Mouse (Mus musculus): ENCODE data around the gene C530008M17Rik. TPM values are rescaled to one million over a fixed set of nuclear protein-coding genes. Genes with fewer than 3 reads are reported as not detected.

Gene C530008M17Rik
- polyA plus RNA-seq, 1 experiment from 2014 or later = 27.6 TPM

DNA sequence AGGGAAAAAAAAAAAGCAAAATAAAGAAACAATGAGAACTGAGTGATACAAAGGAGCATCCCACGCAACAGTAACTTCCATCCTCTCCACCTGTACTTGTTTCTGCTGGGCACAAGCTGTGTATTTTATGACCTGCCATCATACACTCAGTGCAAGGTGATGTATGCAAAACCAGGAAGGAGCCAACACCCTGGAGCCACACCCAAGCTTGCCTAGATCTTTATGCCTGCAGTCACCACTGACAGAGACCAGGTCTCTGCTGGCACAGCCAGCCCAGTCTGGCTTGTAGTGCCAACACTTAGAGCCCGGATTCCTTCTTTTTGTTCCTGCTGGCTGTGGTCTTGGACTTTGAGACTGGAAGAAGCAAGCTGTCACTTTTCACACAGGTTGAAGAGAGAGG, 185.5 kb downstream of the C530008M17Rik start:
- no peak overlapping the region for H3K4me3 ChIP-seq
- no peak overlapping the region for H3K4me2 ChIP-seq
- H3K4me1 ChIP-seq = peaks cover 21% of the 10 kb centered on the region
- ATAC-seq (ENCODE audit: extremely low read depth, insufficient number of reproducible peaks, low FRiP score, low TSS enrichment) = no peak
- H3K27me3 ChIP-seq (replicated peaks) = no peaks in the 10 kb centered on the region
- H3K9me3 ChIP-seq = no peaks in the 10 kb centered on the region
- H3K36me3 ChIP-seq = no peaks in the 10 kb centered on the region
- 82% methylated on average over 2 of the region's 2 CpGs for WGBS
- no peak overlapping the region for H3K9ac ChIP-seq
- H3K27ac ChIP-seq (replicated peaks) = no peak overlapping the region

DNA sequence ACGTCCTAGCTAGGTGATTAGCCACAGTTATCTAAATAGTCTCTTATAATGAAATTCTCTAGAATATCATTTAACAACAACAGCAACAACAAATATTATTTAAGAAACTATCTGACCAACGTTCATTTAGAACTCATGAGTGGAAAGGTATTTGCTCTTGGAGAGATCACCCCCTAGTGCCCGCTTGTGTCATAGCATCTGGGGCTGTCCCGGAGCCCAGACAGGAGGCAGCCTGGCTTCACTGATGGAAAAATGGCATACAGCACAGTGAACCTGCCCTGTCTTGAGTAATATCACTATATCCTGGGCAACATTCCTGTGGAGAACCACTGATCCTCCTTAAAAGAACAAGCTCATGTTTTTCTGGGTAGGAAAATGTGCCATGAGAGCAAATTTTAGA, 187.1 kb downstream of the C530008M17Rik start:
- peaks cover 21% of the 10 kb centered on the region for H3K4me1 ChIP-seq
- H3K4me2 ChIP-seq = no peak overlapping the region
- no peak overlapping the region for H3K9ac ChIP-seq
- H3K27me3 ChIP-seq (replicated peaks) = no peaks in the 10 kb centered on the region
- no peak overlapping the region for H3K4me3 ChIP-seq
- no peaks in the 10 kb centered on the region for H3K9me3 ChIP-seq
- H3K36me3 ChIP-seq = no peaks in the 10 kb centered on the region
- no peak overlapping the region for H3K27ac ChIP-seq (replicated peaks)
- WGBS = 12% methylated on average over 4 of the region's 4 CpGs
- ATAC-seq (ENCODE audit: extremely low read depth, insufficient number of reproducible peaks, low FRiP score, low TSS enrichment) = no peak

DNA sequence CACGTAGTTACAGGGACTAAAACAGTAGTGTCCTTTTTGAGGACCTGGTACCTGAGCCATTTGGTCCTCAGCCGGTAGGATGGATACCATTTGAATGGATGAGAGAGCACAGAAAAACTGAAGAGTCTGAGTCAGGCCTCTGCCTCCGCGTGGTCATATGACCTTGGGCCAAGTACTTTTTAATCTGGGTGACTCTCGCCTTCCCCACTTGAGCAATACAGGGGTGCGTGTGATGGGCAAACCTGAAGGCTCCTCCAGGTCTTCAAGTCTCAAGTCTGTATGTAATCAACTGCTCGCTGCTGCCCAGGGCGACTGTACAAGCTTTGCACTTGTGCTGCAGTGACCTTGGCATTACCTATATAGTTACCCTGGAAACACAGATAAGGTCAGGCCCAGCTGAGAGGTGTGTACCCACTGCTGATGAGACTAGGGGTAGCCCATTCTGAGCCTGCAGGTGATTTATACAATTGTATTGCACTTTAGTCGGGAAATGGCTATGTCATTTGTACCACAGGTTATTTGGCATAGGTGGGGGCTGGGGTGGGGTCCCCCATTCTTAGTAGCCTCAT, 187.6 kb downstream of the C530008M17Rik start:
- Histone ChIP-seq H3K4me3 (no peak overlapping the region), H3K4me1 (peaks cover 21% of the 10 kb centered on the region), H3K27ac (replicated peaks) (no peak overlapping the region), H3K4me2 (peak overlapping the region; percentile 1; the same call in 1 of the 2 replicates), H3K36me3 (no peaks in the 10 kb centered on the region), H3K27me3 (replicated peaks) (no peaks in the 10 kb centered on the region), H3K9ac (no peak overlapping the region), H3K9me3 (no peaks in the 10 kb centered on the region)
- 63% methylated on average over 9 of the region's 9 CpGs for WGBS
- ATAC-seq (ENCODE audit: extremely low read depth, insufficient number of reproducible peaks, low FRiP score, low TSS enrichment) = 0 out of 2 replicates have a peak, but pooled peaks have one; percentile 16

DNA sequence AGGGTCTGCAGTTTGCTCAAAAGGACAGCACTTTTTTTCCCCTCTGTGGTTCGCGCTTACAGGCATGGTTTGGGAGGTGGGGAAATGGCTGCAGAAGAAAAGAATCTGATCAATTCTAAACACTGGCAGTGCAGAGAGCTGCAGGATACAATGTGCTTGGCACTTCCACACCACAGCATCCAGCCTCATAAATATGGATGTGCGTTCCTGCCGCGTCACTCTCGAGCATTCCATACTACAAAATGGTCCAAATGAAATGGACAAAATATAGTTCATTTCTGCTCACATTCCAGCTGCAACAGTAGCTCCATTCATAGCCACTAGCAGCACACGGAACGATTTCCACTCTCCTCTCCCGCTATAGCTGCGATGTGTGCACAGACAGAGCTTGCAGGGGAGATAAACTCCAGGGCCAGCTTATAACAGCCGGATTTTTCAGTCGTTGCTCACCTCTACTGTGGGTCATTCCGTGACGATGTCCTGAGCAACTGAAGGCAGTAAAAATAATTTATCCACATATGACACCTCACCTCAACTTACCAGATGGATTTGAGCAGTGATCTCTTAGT, 188.4 kb downstream of the C530008M17Rik start:
- Histone ChIP-seq H3K27me3 (replicated peaks) (no peaks in the 10 kb centered on the region), H3K4me1 (peaks cover 26% of the 10 kb centered on the region), H3K4me3 (no peak overlapping the region), H3K9ac (no peak overlapping the region), H3K4me2 (no peak overlapping the region), H3K9me3 (no peaks in the 10 kb centered on the region), H3K36me3 (no peaks in the 10 kb centered on the region), H3K27ac (replicated peaks) (no peak overlapping the region)
- ATAC-seq (ENCODE audit: extremely low read depth, insufficient number of reproducible peaks, low FRiP score, low TSS enrichment) = no peak
- 63% methylated on average over 14 of the region's 14 CpGs for WGBS

DNA sequence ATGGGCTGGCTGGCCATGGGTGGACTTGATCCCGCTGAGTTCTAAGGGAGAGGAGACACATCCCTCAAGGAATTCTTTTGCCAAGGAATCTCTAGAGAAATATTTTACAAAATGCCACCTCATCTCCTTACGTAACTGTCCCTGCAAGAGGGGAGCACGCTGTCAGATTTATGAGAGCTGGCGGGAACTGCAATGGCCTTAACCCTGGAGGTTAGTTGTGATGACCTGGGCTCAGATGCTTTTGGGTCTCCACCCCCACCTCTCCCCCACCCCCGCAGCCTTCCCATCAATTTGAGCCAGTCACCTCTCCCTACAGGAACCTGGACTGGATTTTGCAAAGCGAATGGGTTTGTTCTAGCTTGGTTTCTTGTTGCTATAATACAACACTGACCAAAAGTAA, 190.8 kb downstream of the C530008M17Rik start:
- Histone ChIP-seq H3K36me3 (no peaks in the 10 kb centered on the region), H3K4me1 (peaks cover 37% of the 10 kb centered on the region), H3K4me2 (no peak overlapping the region), H3K4me3 (no peak overlapping the region), H3K27ac (replicated peaks) (no peak overlapping the region), H3K27me3 (replicated peaks) (no peaks in the 10 kb centered on the region), H3K9me3 (no peaks in the 10 kb centered on the region), H3K9ac (no peak overlapping the region)
- WGBS = 90% methylated on average over 6 of the region's 6 CpGs
- no peak for ATAC-seq (ENCODE audit: extremely low read depth, insufficient number of reproducible peaks, low FRiP score, low TSS enrichment)

DNA sequence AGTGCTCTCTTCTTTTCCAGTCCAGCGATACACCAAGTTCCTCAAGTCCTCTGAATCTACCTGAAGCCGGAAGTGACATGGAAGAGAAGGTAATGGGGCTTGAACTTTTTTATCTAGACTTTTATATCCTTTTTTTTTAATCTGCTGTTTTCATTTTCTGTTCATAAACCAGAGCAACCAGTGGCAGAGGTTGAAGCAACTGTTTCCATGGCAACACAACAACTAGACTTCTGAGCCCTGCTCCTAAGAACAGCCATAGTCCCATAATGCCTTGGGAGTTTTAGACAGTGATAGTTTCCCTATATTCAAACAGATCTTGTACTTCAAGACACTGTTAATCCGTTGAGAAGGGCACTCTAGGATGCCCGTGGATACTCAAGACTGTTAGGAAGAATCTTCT, 195.0 kb downstream of the C530008M17Rik start:
- Histone ChIP-seq H3K27me3 (replicated peaks) (peaks cover 13% of the 10 kb centered on the region), H3K4me1 (peaks cover 29% of the 10 kb centered on the region), H3K9ac (no peak overlapping the region), H3K4me2 (no peak overlapping the region), H3K36me3 (no peaks in the 10 kb centered on the region), H3K27ac (replicated peaks) (no peak overlapping the region), H3K9me3 (no peaks in the 10 kb centered on the region), H3K4me3 (no peak overlapping the region)
- WGBS = 78% methylated on average over 4 of the region's 4 CpGs
- no peak for ATAC-seq (ENCODE audit: extremely low read depth, insufficient number of reproducible peaks, low FRiP score, low TSS enrichment)

DNA sequence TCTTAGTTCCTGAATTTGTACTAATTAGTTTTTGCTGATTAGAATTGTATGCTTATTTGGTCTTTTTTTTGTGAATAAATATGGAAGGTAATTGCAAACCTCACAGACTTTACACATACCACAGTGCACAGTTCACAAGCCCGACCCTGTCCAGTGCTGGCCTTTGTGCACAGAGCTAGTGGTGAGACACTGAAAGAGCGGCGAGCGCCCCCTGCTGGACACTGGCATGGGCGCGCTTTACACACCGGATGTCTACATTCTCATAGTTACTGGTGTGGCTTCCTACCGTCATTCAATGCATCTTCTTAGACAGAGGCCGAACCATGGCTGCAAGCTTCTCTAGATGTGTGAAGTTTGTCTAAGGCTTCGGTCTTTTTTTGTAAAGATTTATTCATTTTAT, 197.2 kb downstream of the C530008M17Rik start:
- Histone ChIP-seq H3K4me2 (no peak overlapping the region), H3K4me3 (no peak overlapping the region), H3K4me1 (peaks cover 37% of the 10 kb centered on the region), H3K27me3 (replicated peaks) (peaks cover 33% of the 10 kb centered on the region), H3K27ac (replicated peaks) (no peak overlapping the region), H3K36me3 (no peaks in the 10 kb centered on the region), H3K9ac (no peak overlapping the region), H3K9me3 (no peaks in the 10 kb centered on the region)
- no peak for ATAC-seq (ENCODE audit: extremely low read depth, insufficient number of reproducible peaks, low FRiP score, low TSS enrichment)
- WGBS = 12% methylated on average over 10 of the region's 10 CpGs

DNA sequence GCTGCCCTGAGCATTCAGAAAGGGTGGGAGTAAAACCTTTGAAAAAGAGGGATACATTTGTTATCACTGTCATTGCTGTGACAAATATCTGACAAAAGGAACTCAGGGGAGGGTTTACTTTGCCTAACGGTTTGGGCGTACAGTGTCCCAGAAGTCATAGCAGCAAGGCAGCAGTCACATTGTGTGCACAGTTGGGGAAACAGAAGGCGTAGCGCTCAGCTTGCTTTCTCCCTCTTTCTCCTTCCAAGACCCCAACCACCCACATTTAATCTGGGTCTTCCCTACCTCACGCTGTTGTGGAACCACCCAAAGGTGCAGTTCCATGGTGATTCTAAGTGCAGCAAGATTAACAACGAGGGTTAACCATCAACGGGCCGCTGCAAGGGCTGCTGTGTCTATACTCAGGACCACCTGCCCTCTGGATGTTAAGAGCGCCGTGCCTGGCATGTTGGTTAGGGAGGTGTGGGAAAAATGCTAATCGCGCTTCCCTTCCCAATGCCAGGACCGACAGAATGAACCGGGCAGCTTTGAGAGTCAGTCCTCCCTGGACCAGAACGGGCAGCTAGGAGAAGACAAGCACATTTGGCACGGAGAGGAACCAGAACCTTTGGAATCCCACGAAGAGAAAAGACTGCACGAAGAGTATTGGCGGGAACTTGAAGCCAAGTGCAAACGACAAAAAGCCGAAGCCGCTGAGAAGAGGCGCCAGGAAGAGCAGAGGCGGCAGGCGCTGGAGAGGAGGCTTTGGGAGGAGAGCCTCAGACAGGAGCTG, 199.7 kb downstream of the C530008M17Rik start:
- H3K4me1 ChIP-seq = peaks cover 41% of the 10 kb centered on the region
- 12% methylated on average over 25 of the region's 25 CpGs for WGBS

DNA sequence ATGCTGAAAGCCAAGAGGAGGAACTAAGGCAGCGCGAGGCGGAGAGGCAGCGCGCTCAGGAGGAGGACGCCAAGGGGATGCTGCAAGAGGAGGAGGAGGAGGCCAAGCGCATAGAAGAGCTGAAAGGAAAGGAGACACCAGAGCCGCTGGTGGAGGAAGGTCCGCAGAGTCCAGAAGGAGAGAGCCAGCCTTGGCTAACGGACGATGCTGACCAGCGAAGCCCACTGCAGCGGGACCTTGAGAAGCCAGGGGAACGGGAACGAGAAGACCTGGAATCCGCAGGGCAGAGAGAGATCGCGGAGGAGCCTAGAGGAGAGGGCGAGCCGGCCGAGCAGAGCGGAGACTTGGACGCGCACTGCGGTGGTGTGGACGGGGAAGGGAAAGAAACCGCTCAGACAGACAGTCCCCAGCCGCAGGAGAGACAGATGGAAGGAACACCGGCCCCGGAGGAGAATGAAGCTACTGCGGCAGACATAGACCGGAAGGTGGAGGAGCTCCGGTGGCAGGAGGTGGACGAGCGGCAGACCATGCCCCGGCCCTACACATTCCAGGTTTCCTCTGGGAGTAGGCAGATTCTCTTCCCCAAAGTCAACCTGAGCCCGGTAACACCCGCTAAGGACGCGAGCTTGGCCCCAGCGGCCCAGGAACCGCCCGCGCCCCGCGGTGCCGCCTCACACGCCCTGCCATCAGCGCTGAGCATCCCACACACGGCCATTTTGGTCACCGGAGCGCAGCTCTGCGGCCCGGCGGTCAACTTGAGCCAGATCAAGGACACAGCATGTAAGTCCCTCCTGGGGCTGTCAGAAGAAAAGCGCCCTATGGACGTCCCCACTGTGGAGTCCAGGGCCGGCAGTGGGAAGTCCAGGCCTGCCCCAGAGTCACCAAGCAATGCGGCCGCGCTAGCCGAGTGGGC, 201.0 kb downstream of the C530008M17Rik start:
- no peak; the same call in 1 of the 2 replicates for ATAC-seq (ENCODE audit: extremely low read depth, insufficient number of reproducible peaks, low FRiP score, low TSS enrichment)
- H3K27ac ChIP-seq (replicated peaks) = peak overlapping the region; percentile 86
- H3K4me3 ChIP-seq = peak overlapping the region; percentile 73
- peaks cover 51% of the 10 kb centered on the region for H3K4me1 ChIP-seq
- no peaks in the 10 kb centered on the region for H3K9me3 ChIP-seq
- H3K4me2 ChIP-seq = peak overlapping the region; percentile 99
- WGBS = 3% methylated on average over 62 of the region's 62 CpGs
- H3K36me3 ChIP-seq = no peaks in the 10 kb centered on the region
- H3K9ac ChIP-seq = peak overlapping the region; percentile 89
- H3K27me3 ChIP-seq (replicated peaks) = peaks cover 42% of the 10 kb centered on the region

More for the DNA sequence above, 199.7 kb downstream of the C530008M17Rik start:
- H3K36me3 ChIP-seq = no peaks in the 10 kb centered on the region
- peak overlapping the region; percentile 99 for H3K4me2 ChIP-seq
- peak overlapping the region; percentile 73 for H3K4me3 ChIP-seq
- no peaks in the 10 kb centered on the region for H3K9me3 ChIP-seq
- H3K27ac ChIP-seq (replicated peaks) = peak overlapping the region; percentile 36; the same call in 1 of the 2 replicates
- no peak for ATAC-seq (ENCODE audit: extremely low read depth, insufficient number of reproducible peaks, low FRiP score, low TSS enrichment)
- H3K9ac ChIP-seq = peak overlapping the region; percentile 89
- peaks cover 42% of the 10 kb centered on the region for H3K27me3 ChIP-seq (replicated peaks)

DNA sequence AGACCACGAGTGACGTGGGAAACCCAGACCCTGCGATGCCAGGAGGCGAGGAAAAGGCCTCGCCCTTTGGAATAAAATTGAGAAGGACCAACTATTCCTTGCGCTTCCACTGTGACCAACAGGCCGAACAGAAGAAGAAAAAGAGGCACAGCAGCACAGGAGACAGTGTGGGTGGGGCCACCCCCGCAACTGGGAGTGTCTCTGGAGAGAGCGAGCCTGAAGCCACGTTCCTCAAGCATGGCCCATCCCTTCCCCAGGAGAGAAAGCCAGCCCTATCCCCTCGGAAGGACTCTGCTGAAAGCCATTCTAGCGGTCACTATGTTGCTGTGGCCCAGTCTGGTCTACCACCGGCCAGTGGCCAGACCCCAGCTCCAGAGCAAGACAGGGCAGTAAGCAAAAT, 202.1 kb downstream of the C530008M17Rik start:
- H3K27ac ChIP-seq (replicated peaks) = peak overlapping the region; percentile 86
- peak; percentile 45; the same call in 1 of the 2 replicates for ATAC-seq (ENCODE audit: extremely low read depth, insufficient number of reproducible peaks, low FRiP score, low TSS enrichment)

DNA sequence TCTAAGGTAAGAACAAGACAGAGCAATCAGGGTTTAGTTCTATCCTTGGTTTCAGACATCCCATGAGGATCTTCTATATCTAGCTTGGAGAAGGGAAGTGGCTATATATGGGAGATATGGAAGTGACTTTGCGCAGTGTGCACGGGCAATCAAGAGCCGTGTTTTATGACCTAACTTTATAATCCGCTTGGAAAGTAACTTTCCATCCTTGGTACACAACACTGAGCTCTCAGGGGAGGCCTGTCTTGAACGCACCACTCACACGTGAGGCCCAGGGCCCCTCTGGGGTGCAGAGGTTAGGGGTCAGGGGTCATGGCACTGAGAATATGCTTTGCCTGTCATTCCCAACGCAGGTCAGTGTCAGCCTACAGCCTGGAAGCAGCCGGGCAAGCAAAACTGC, 210.5 kb downstream of the C530008M17Rik start:
- Histone ChIP-seq H3K27me3 (replicated peaks) (no peaks in the 10 kb centered on the region), H3K9me3 (no peaks in the 10 kb centered on the region), H3K4me2 (peak overlapping the region; percentile 60), H3K4me1 (peaks cover 44% of the 10 kb centered on the region), H3K9ac (peak overlapping the region; percentile 40; the same call in 1 of the 2 replicates), H3K36me3 (peaks cover 41% of the 10 kb centered on the region), H3K4me3 (no peak overlapping the region), H3K27ac (replicated peaks) (peak overlapping the region; percentile 88)
- ATAC-seq (ENCODE audit: extremely low read depth, insufficient number of reproducible peaks, low FRiP score, low TSS enrichment) = no peak
- WGBS = 73% methylated on average over 8 of the region's 8 CpGs

More for the DNA sequence above, 202.1 kb downstream of the C530008M17Rik start:
- peaks cover 42% of the 10 kb centered on the region for H3K27me3 ChIP-seq (replicated peaks)
- 34% methylated on average over 13 of the region's 13 CpGs for WGBS
- H3K9ac ChIP-seq = peak overlapping the region; percentile 89
- H3K4me1 ChIP-seq = peaks cover 61% of the 10 kb centered on the region
- H3K4me3 ChIP-seq = peak overlapping the region; percentile 73
- H3K36me3 ChIP-seq = no peaks in the 10 kb centered on the region
- peak overlapping the region; percentile 99 for H3K4me2 ChIP-seq
- H3K9me3 ChIP-seq = no peaks in the 10 kb centered on the region

Data from heart, embryonic 13.5 days (tissue).